Mouse (Mus musculus) NIH3T3 (cell line): ENCODE measurements around the gene Pigk.
A peak's percentile ranks its signal among the peaks of the same experiment; 100 is the strongest.

Experiments used
- DNase-seq: peaks from one replicate; pipeline ENCODE4 v3.0.0-alpha.2; 2012; ENCODE audit warnings: low read depth

Gene Pigk

DNA sequence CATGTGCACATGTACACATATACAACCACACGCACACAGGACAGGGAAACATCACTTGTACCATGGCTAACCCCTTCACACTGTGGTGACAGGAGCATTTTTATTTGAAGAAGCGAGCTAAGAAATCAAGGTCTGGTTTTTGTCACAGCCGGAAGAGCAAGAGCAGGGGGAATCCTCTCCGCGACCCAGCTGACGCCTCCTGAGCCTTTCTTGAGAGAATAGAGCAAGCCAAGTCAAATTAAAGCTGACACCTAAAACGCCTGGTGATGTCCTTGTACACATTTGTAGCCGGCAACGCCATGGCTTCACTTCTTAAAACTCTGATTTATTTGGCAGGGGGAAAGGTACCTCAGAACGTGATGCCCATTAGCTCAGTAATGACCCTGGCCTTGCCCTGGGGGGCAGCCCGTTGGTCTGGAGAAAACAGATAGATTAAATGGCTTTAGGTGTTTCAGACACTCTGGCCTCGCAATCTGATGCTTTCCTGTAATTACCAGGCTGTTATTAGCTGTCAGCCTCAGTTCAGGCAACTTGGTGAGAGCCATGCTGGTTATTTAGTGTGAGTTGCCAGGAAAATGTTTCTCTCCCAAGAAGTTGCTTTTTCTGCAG is 141.2 kb downstream of the Pigk start:
- no peak for DNase-seq

GRCm38 (mm10) chr3:152856095-152856494 is 142.2 kb downstream of the Pigk start:
- DNase-seq = no peak

GRCm38 (mm10) chr3:152861450-152861849 is 147.6 kb downstream of the Pigk start:
- no peak for DNase-seq

- DNase-seq = no peak
These were observed 148.1 kb downstream of the Pigk start for GRCm38 (mm10) chr3:152861978-152862377.

- DNase-seq = no peak
These were observed 152.4 kb downstream of the Pigk start for GRCm38 (mm10) chr3:152866035-152866965.

GRCm38 (mm10) chr3:152867654-152868525 is 154.0 kb downstream of the Pigk start:
- DNase-seq = no peak

- DNase-seq = no peak
These were observed 158.2 kb downstream of the Pigk start for GRCm38 (mm10) chr3:152872054-152872453.

DNA sequence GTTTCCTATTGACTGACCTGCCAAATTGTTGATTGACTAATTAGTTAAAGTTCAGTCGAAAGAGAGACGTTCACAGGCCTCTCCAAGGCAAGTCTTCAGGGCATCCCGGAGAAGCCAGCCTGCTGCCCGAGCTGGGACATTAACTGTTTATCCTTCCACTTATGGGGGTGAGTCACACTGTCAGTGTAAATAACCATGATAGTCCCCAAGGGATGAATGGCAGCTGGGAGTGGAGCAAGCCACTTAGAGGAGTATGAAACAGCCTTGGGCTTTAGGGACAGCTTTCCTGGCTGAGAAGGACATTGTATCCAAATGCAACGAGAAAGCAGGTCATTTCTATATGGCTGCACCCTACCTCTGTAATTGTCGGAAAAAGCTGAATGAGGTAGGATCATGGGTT is 158.7 kb downstream of the Pigk start:
- DNase-seq = no peak

DNA sequence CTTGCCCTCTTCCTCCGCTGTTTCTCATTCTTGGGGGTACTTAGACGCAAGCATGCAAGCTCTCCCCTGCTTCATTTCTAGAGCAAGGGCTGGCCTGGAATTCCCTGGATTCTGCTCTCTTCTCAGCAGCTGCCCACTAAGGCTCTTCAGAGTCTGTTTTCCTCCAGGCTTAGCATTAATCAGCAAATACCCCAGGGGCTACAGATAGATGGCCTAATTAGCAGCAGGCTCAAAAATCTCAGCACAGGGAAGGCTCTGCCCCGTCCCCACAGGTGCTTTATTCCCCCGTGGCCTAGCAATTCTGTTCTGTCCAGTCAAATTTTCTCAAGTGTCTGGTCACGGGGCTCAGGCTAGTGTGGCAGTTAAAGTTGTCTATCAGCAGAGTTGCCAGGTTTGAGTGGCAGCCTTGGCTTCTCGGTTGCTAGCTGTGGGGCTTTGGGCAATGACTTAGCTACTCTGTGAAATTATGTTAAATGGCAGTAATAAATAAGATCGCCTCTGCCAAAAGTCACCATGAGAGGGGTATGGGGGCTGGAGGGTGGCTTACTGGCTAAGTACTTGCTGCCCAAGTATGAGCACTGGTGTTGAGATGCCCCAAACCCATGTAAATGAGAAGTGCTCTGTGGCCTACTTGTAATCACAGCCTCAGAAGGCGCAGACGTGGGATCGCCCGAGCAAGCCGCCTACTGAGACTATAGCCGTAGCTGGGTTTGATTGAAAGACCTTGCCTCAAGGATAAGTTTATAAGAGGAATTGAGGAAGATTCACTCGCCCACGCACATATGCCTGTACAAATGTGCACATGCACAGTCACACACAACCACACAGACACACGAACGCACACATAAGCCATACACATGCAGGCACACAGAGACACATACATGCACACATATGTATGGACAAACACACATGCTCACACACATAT is 160.8 kb downstream of the Pigk start:
- DNase-seq = no peak

DNA sequence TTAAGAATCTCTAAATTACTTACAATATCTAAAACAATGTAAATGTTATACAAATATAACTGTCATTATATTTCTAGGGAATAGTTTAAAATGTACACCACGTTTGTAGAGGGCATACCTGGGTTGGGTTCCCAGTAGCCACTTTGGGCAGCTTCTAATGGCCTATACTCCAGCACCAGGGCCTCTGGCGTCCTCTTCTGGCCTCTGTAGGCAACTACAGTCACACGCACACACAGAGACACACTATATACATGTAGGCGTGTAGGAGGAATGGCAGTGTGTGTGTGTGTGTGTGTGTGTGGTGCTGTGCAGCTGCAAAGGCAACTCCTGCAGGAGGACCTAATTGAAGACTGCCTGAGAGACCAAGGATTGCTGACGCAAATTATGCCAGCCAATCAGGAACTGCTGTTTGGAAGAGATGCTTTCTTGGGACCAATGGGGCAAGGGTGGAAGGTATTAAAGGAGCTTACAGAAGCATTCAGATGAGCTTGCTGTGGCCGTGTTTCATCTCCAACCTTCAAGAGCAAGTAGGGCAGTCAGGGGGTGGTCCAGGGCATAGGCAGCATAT is 161.9 kb downstream of the Pigk start:
- no peak for DNase-seq

DNA sequence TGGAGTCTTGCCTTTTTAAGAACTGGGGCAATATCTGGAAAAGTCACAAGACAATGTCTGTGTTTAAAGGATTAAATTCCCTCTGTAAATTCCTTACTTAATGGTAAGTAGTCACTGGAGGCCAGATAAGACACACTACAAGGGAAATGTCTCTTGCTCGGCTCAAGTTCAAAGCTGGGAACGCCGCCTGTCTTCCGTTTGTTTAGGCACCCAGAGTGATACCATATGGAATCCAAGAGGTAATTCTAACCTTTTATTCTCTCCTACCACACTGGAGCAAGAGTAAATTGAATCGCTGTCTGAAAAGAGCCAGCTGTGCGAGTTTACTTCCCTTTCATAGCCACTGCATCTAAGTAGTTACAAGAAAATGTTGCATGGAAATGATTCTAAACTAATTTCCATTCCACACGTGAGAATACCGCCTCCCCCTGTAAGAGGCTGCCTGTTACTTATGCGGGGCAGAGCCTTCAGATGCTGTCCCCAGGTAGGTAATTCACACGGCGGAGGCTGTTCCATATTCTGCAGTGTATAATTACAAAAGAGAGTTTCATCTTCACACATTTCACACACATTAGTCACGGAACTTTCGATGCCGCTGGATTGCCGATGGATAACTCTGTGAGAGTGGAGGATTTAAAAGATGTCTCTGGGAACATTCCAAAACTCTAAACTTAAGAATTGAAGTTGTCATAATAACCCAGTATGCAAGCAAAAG is 166.4 kb downstream of the Pigk start:
- no peak for DNase-seq

- DNase-seq = no peak
These were observed 167.8 kb downstream of the Pigk start for GRCm38 (mm10) chr3:152881706-152882105.

- no peak for DNase-seq
These were observed 169.7 kb downstream of the Pigk start for GRCm38 (mm10) chr3:152883556-152883955.

DNA sequence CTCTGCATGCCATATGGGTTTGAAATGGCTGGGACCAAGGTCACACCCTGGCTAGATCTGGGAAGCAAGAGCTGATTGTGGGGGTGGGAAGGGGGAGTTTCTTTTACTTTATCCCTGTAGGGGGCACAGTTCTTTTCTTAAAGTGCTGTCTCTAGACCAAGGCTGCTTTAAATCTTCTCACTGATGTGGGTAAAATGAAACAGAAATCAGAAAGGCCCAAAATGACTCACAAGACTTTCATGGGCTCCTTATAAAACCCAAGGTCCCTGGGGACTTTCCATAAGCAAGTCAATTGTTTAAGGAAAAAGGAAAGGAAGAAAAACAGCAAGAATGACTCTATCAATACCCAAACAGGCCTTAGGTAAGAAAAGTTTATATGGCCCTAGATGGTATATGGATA is 172.8 kb downstream of the Pigk start:
- DNase-seq = peak; percentile 25

DNA sequence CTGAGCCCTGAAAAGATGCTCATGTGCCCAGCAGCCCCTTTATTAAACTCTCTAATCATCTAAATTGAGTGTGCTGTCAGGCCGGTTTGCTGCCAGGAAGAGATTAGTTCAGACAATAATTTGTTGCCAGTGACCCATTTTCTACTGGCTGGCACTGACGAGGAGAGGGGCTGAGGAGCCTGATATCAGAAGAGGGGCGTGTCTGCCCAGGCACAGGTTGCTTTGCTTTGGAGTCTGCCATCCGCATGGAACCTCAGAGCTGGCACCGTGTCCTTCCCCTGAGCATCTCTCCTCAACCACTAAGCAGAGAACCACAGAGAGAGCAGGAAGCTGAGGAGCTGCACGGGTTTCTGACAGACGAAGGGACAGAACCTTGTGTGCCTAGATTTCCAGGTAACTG is 174.2 kb downstream of the Pigk start:
- no peak for DNase-seq

DNA sequence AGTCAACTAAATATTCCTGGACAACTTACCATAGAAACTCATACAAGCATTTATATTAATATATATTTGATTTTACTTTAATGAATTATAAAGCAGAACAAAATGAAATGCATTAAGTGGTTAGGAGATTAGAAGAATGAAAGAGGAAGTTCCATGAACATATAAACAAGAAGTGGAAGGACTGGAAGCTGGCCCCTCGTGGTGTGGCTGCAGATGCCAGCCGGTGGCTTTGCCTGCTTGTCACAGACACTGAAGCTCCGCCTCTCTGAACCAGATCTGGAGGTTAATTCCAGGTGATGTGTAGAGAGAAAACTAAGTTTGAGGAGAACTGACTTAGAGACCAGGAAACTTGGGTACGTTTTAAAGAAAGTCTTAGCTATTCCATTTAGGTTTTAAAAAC is 181.0 kb downstream of the Pigk start:
- DNase-seq = no peak

GRCm38 (mm10) chr3:152896111-152896510 is 182.2 kb downstream of the Pigk start:
- DNase-seq = no peak

- no peak for DNase-seq
These were observed 183.3 kb downstream of the Pigk start for GRCm38 (mm10) chr3:152897196-152897595.

DNA sequence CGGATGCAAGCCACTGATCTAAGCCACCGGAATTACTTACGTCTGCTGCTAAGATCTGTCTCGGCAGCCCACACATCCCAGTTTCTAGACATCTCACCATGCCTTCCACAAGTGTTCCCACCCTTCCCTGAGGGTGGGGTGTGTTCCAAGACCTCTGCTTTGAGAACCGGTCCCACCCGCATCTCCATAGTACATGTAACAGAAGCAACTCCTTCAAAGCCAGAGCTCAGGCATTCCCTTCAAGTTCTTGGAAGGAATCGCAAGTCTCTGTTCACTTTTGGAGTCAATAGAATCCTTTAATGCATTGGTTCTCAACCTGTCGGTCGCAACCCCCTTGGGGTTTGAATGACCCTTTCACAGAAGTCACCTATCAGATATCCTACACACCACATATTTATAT is 185.0 kb downstream of the Pigk start:
- no peak for DNase-seq

GRCm38 (mm10) chr3:152905026-152905425 is 191.1 kb downstream of the Pigk start:
- DNase-seq = no peak
